Mouse (Mus musculus): ENCODE measurements around the gene Slc7a11.

GRCm38 (mm10) chr3:50421480-50422277 is 21.7 kb downstream of the Slc7a11 start:
- TF ChIP-seq GATA1 (IDR thresholded peaks at IDR 0.05; ENCODE audit: borderline replicate concordance, low read length) (no peak), FLI1 (IDR thresholded peaks at IDR 0.05; ENCODE audit: low read length) (no peak)

Data from megakaryocyte, embryonic 14.5 days (primary cell).